Mouse (Mus musculus): ENCODE results near the gene 9930022D16Rik. TPM values are rescaled to one million over a fixed set of nuclear protein-coding genes. Genes with fewer than 3 reads are reported as not detected.

Gene 9930022D16Rik
- polyA plus RNA-seq (2017; shearing (Covaris generic)), result 0.16 TPM

DNA sequence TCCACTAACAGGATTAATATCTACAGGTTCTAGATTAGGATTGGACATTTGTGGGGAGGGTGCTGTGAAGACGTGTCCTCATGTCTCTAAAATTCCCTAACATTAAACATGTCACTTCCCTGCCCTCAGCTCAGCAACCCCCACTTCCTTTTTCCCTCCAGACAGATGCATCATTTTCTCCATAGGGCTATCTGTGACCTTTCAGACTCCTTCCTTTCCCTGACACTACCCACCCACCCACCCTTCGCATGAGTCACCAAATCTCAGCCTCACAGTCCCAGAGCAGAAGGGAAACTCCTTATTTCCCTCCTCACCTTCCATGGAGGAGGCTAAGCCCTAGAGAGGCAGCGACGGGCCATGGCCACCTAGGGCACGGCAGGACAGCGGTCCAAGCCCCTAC, at the start of gene 9930022D16Rik:
9930022D16Rik (plus strand) TSS at position 301 of the 400 bp plus-strand sequence.

DNA sequence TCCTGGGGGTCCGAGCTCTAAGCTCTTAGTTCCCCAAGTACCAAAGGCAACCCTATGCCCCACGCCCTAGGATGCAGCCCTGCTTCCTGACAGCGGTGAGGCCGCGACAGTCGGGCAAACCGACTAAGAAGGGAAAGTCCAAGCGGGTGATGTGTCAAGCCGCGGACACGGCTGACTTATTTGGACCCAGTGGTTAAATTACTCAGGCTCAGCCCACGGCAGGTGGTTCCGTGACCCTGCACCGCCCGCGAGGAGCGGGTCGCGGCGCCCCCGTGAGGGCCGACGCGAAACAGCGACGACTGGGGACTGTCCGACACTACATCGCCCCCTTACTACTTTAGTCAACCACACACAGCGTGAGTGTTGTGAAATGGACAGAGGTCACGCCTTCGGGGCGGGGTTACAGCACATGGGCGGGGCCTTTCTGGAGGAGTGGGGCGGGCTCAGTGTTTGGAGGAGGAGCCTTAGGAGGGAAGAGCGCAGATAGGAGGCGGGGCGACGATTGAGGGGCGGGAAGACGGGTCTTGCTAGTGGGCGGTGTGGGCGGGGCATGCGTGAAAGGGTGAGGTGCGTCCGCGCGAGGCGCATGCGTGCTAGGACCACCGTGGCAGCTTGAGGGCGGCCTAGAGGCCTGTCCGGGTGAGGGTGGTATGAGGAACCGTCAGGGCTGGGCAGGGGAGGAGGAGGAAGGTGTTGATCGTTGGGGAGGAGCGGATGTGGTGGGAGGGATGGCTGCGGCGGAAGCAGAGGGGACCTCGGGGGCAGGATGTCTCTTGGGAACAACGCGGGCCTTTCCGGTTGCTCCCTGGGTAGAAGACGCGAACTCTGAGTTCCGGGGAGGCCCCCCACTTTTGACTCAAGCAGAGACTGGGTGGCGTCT, 11.9 kb downstream of the 9930022D16Rik start, which contains the start of gene Amz2:
Amz2 (plus strand) TSS at position 555 of the 880 bp plus-strand sequence.

Other genes starting within 250 kb of the 9930022D16Rik start
- 7.9 TPM for gene Rgs9, start 115.8 kb upstream of the 9930022D16Rik start, polyA plus RNA-seq (2017; shearing (Covaris generic))
- gene Gna13, start 51.1 kb upstream of the 9930022D16Rik start, polyA plus RNA-seq (2017; shearing (Covaris generic)), result 52.3 TPM
- 39.7 TPM for gene Amz2, start 12.0 kb downstream of the 9930022D16Rik start, polyA plus RNA-seq (2017; shearing (Covaris generic))
- gene Arsg, start 59.5 kb downstream of the 9930022D16Rik start, polyA plus RNA-seq (2017; shearing (Covaris generic)), result 3.6 TPM
- 18.3 TPM for gene Slc16a6, start 59.7 kb downstream of the 9930022D16Rik start, polyA plus RNA-seq (2017; shearing (Covaris generic))
- gene Wipi1, start 198.1 kb downstream of the 9930022D16Rik start, polyA plus RNA-seq (2017; shearing (Covaris generic)), result 0.22 TPM
- gene Prkar1a, start 235.5 kb downstream of the 9930022D16Rik start, polyA plus RNA-seq (2017; shearing (Covaris generic)), result 438 TPM